Mouse (Mus musculus): ENCODE measurements around the gene Abat.

DNA sequence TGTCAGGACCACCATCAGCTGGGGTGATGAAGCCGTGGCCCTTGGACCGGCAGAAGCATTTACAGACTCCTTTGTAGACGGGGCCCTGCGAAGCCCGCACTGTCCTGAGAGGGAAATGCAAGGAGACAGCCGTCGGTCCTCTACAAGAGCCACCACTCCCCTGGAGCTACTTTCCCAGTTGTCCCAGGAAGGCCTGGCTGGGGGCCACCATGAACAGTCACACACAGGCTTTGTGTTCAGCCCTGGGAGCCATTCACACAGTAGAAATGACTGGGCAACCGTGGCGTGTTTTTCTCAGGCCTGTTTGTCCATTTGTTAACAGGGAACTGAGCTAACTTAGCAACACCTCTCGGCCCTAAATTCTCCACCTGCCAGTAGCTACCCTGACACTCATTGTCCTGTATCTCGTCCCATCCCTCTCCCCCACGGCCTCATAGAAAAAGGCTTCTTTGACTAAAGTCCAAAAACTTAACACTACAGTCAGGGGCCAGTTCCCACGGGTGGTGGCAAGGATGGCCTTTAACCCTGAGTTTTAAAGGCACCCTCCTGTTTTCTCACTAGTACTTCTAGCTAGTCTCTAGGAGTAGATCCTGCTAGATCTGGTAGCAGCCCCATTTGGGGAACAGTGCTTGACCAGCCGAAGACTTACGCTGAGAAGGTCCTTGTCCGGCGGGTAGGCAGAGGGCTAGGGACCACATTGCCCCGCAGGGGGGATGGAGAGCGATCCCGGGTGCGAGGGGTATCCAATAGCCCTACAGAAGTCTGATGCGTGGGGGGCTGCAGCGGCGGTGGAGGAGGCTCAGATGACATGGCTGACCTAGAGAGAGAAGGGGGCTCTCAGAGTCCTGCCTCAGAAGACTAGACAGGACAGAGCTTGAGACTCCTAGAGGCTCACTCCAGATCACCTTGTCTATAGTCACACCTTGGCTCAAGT lies 150.6 kb downstream of the Abat start:
- no peak for TF ChIP-seq POLR2A (IDR thresholded peaks at IDR 0.05; ENCODE audit: insufficient read length, low read depth)
- TF ChIP-seq POLR2AphosphoS2 (IDR thresholded peaks at IDR 0.05; ENCODE audit: insufficient read length, low read depth), result no peak
- no peak for TF ChIP-seq USF1 (IDR thresholded peaks at IDR 0.05; ENCODE audit: low read depth)
- no peak for TF ChIP-seq E2F4 (IDR thresholded peaks at IDR 0.05; ENCODE audit: insufficient read depth)
- no peak for TF ChIP-seq TCF3 (IDR thresholded peaks at IDR 0.05; ENCODE audit: insufficient read length, low read depth)
- TF ChIP-seq MYOG (IDR thresholded peaks at IDR 0.05; ENCODE audit: control insufficient read depth in 1 of 3, insufficient read depth in 1 of 3, insufficient read length in 2 of 3, low read depth in 2 of 3), result no peak

All from myocyte (in vitro differentiated cells).